Mouse (Mus musculus) intestine, embryonic 14.5 days (tissue): Measurements from ENCODE around the gene Tmem94. TPM values are rescaled to one million over a fixed set of nuclear protein-coding genes. Genes with fewer than 3 reads are reported as not detected.
A peak's percentile ranks its signal among the peaks of the same experiment; 100 is the strongest.

Experiments
- ATAC-seq: fragments of 200-750 bp; cut with Nextera tagmentation; replicated peaks from 2 replicates; pipeline ENCODE4 v1.8.0; 2017; ENCODE audit warnings: low read depth, moderate number of reproducible peaks, moderate TSS enrichment, moderate library complexity; ENCODE audit not compliant: low FRiP score, low TSS enrichment
- DNase-seq: peaks from one replicate; pipeline ENCODE4 v3.0.0-alpha.2; 2018; ENCODE audit warnings: low spot score
- H3K27ac ChIP-seq: fragments of 300-500 bp; sonication (generic); 2 replicates; pipeline ENCODE4 v1.5.1; 2014; ENCODE audit warnings: low read depth, mild to moderate bottlenecking, control low read depth
- H3K27me3 ChIP-seq: fragments of 300-500 bp; sonication (generic); replicated peaks from 2 replicates; pipeline ENCODE4 v1.6.1; 2014; ENCODE audit warnings: low read length, control low read depth; ENCODE audit not compliant: control insufficient read depth, insufficient read depth
- H3K36me3 ChIP-seq: fragments of 300-500 bp; sonication (generic); 2 replicates; pipeline ENCODE4 v1.6.1; 2014; ENCODE audit warnings: low read length, control low read depth; ENCODE audit not compliant: control insufficient read depth, insufficient read depth
- H3K4me1 ChIP-seq: fragments of 300-500 bp; sonication (generic); replicated peaks from 2 replicates; pipeline ENCODE4 v1.6.1; 2014; ENCODE audit warnings: low read length, control low read depth, mixed read lengths; ENCODE audit not compliant: control insufficient read depth, insufficient read depth
- H3K4me2 ChIP-seq: fragments of 300-500 bp; sonication (generic); 2 replicates; pipeline ENCODE4 v1.6.1; 2014; ENCODE audit warnings: low read length
- H3K4me3 ChIP-seq: fragments of 300-500 bp; sonication (generic); 2 replicates; pipeline ENCODE4 v1.5.1; 2014; ENCODE audit warnings: low read depth, low read length, control low read depth, mixed read lengths
- H3K9ac ChIP-seq: fragments of 300-500 bp; sonication (generic); 2 replicates; pipeline ENCODE4 v1.6.1; 2014; ENCODE audit warnings: mild to moderate bottlenecking, low read length
- H3K9me3 ChIP-seq: fragments of 300-500 bp; sonication (generic); 2 replicates; pipeline ENCODE4 v1.6.1; 2016; ENCODE audit warnings: low read length, control low read depth; ENCODE audit not compliant: control insufficient read depth
- WGBS: fragments of 180-500 bp; shearing (Covaris S2); extraction: QIAGEN DNeasy Blood & Tissue Kit; methylation state at CpG from one replicate; pipeline ENCODE4 v1.1.7; 2014; 5-methylcytosine and 5-hydroxymethylcytosine counted together
- polyA plus RNA-seq: library from polyadenylated mRNA; unstranded; fragments of >200 nt; fragmentation: Nextera tagmentation; extraction: Ambion mirVana; gene quantifications from 2 replicates; pipeline ENCODE4 v1.2.1, GENCODE M21; 2014

The Tmem94 gene
- polyA plus RNA-seq, 1 experiment from 2014 or later = 15.7 TPM

DNA sequence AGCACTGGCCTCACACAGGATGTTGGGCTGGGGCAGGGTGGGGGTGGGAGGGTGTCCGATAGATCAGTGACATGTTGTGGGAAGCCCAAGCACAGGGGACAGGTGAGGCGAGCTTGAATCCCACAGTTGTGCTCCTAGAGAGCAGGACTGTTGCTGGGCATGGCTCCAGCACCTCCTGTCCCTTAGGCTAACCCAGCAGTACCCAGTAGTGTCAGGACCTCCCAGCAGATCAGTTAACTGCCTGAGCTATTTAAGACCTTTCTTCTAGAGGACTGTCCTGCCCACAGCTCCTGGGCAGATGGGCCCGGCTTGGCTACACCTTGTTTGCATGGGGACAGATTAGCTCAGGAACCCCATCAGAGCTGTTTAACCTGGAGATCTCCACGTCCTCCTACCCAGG, 63.8 kb downstream of the Tmem94 start:
- Histone ChIP-seq H3K9me3 (no peaks in the 10 kb centered on the region), H3K36me3 (no peaks in the 10 kb centered on the region), H3K27me3 (peaks cover 4% of the 10 kb centered on the region; the same call in 1 of the 2 replicates), H3K27ac (no peak overlapping the region), H3K4me2 (no peak overlapping the region), H3K4me3 (no peak overlapping the region), H3K9ac (no peak overlapping the region), H3K4me1 (peaks cover 49% of the 10 kb centered on the region)
- ATAC-seq = no peak
- DNase-seq = no peak
- WGBS = 65% methylated on average over 4 of the region's 4 CpGs

DNA sequence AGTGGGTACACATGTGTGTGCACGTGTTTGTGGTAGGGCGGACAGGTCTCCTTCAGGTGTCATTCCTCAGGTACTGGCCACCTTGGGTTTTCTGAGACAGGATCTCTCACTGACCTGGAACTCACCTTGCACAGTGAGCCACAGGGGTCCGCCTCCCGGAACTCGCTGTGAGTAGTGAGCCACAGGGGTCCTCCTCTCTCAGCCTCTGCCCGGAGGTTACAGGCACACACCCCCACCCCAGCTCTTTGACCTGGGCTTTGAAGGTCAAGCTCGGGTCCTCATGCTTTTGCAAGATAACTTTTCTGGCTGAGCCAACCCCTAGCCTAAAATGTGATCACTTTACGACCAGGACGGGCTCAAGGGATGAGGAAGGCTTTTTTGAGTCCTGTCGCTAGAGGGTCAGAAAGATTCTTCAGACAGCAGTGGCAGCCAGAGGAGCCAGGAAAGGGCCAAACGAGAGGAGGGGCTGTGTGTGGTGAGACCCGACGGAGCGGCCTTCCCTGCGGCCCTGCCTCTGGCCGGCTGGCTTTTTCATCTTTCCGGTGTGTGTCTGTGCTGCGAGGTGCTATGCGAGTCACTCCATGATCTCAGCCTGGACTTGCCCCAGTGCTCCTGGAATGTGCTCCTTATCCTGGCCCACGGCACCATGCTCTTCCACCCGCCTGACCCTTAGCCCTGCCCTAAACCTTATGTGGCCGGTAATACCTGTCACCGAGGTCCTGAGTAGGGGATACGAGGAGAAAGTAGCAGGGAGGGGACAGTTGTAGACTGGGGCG, 65.5 kb downstream of the Tmem94 start:
- Histone ChIP-seq H3K36me3 (no peaks in the 10 kb centered on the region), H3K4me2 (no peak overlapping the region), H3K27me3 (no peaks in the 10 kb centered on the region), H3K9me3 (no peaks in the 10 kb centered on the region), H3K9ac (no peak overlapping the region), H3K27ac (no peak overlapping the region), H3K4me1 (peaks cover 52% of the 10 kb centered on the region), H3K4me3 (no peak overlapping the region)
- ATAC-seq (no peak), DNase-seq (no peak)
- WGBS = 28% methylated on average over 25 of the region's 25 CpGs

DNA sequence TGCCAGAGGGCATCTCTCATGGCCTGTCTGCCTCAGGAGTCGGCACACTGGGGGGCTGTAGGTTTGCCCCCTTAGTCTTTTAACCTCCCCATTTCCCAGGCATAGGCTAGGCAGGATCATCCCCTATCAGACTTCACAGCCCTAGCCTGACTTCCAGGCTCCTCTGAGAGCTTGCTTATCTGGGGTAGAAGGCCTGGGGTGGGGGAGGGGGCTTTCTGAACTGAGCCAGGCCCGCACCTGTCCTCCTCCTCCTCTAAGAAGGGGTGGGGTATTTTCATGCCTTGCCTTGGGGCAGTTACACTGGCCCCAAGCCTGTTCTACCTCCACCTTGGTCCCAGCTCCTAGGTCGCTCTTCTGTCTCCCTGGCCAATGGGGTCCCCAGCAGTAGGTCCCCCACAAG, 66.3 kb downstream of the Tmem94 start:
- Histone ChIP-seq H3K27ac (peak overlapping the region; percentile 39; the same call in 1 of the 2 replicates), H3K36me3 (no peaks in the 10 kb centered on the region), H3K4me1 (peaks cover 52% of the 10 kb centered on the region), H3K9ac (no peak overlapping the region), H3K4me3 (no peak overlapping the region), H3K27me3 (no peaks in the 10 kb centered on the region), H3K9me3 (no peaks in the 10 kb centered on the region), H3K4me2 (no peak overlapping the region)
- DNase-seq (no peak), ATAC-seq (no peak)
- WGBS = 44% methylated on average over 3 of the region's 3 CpGs

DNA sequence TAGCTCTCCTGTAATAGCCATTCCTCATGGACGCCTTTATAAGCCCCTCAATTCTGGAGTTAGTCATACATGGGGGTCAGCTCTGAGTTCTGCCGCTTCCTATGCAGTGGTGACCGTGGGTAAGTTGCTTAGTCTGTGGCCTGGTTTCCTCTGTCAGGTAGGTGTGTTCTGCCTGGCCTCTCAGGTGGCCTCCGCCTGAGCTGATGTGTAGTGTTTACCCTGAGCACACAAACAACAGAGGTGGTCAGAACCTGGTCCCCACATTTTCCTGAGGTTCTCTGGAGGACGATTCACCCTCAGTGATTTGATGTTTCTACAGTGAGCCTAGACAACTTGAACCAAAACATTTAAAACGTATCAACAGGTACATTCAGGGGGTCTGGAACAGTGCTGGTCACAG, 66.8 kb downstream of the Tmem94 start:
- Histone ChIP-seq H3K27ac (peak overlapping the region; percentile 39; the same call in 1 of the 2 replicates), H3K4me2 (no peak overlapping the region; the same call in 1 of the 2 replicates), H3K27me3 (no peaks in the 10 kb centered on the region), H3K4me3 (no peak overlapping the region), H3K9me3 (no peaks in the 10 kb centered on the region), H3K9ac (no peak overlapping the region), H3K4me1 (peaks cover 56% of the 10 kb centered on the region), H3K36me3 (no peaks in the 10 kb centered on the region)
- WGBS = 45% methylated on average over 6 of the region's 6 CpGs
- no peak for ATAC-seq
- DNase-seq = no peak

DNA sequence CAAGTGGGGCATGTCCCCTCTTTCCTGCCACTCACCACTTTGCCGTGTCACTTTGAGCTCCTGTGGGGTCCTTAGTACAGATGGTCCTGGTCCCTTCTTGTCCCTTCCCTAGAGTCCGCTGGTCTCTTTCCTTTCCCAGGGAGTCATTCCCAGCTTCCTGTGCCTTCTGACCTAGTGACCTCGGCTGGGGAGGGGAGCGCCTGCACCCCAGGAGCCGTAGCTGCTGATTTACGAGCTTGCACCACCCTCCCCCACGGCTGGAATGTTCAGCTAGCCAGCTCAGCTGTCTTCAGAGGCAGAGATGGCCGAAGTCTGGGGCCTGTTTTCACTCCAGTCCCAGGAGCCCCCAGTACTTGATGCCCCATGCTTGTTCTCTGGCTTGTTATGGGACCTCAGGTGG, 67.3 kb downstream of the Tmem94 start:
- Histone ChIP-seq H3K9ac (no peak overlapping the region), H3K9me3 (no peaks in the 10 kb centered on the region), H3K4me3 (no peak overlapping the region), H3K27me3 (no peaks in the 10 kb centered on the region), H3K36me3 (no peaks in the 10 kb centered on the region), H3K27ac (peak overlapping the region; percentile 39), H3K4me1 (peaks cover 56% of the 10 kb centered on the region), H3K4me2 (peak overlapping the region; percentile 14)
- DNase-seq (no peak), ATAC-seq (no peak; the same call in 1 of the 2 replicates)
- 11% methylated on average over 8 of the region's 8 CpGs for WGBS

DNA sequence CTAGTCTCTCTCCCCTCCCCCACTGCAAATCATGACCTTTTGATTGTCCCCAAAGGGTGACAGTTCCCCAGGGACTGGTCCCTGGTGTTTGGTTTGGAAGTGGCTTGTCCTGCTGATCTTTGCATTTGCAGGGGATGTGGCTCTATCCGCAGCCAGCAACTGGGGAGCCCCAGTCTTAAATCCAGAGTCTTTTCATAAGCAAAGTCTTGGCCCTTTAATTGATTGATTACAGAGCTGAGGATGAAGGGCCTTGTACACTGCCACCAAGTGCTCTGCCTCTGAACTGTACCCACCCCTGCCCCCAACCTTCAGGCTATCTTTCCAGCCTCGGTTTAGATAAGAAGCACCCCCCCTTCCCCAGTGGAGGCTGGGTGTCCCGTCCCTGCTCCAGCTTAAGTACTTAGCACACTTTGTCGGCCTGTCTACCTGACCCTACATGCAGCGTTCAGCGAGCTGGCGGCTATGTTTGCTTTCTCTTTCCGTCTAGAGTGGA, 67.8 kb downstream of the Tmem94 start:
- Histone ChIP-seq H3K27ac (peak overlapping the region; percentile 39), H3K4me1 (peaks cover 58% of the 10 kb centered on the region), H3K4me3 (no peak overlapping the region), H3K9ac (no peak overlapping the region), H3K36me3 (no peaks in the 10 kb centered on the region), H3K27me3 (no peaks in the 10 kb centered on the region), H3K4me2 (peak overlapping the region; percentile 14), H3K9me3 (no peaks in the 10 kb centered on the region)
- 14% methylated on average over 8 of the region's 8 CpGs for WGBS
- 0 out of 2 replicates have a peak, but pooled peaks have one; percentile 30 for ATAC-seq
- DNase-seq = no peak

DNA sequence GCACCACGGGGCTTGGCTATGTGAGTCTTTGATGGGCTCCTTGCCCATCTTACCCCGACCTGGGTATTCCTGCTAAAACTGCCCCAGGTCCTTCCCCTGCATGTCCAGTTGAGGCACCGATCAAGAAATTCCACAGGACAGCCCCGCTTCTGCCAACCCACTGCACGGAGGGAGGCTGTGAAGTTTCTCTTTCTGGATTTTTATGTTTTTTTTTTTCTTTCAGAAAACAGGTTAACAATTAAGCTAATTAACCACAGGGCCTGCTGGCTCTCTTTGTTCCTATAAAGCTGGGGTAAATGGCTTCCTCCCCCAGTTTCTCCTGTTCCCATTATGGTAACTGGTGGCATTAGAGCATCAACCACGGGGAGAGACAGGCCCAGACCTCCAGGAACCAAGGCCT, 68.8 kb downstream of the Tmem94 start:
- Histone ChIP-seq H3K9me3 (no peaks in the 10 kb centered on the region), H3K4me2 (no peak overlapping the region), H3K4me1 (peaks cover 58% of the 10 kb centered on the region), H3K27me3 (no peaks in the 10 kb centered on the region), H3K27ac (peak overlapping the region; percentile 39; the same call in 1 of the 2 replicates), H3K36me3 (no peaks in the 10 kb centered on the region), H3K9ac (no peak overlapping the region), H3K4me3 (no peak overlapping the region)
- DNase-seq (no peak), ATAC-seq (no peak)
- WGBS = 69% methylated on average over 6 of the region's 6 CpGs

DNA sequence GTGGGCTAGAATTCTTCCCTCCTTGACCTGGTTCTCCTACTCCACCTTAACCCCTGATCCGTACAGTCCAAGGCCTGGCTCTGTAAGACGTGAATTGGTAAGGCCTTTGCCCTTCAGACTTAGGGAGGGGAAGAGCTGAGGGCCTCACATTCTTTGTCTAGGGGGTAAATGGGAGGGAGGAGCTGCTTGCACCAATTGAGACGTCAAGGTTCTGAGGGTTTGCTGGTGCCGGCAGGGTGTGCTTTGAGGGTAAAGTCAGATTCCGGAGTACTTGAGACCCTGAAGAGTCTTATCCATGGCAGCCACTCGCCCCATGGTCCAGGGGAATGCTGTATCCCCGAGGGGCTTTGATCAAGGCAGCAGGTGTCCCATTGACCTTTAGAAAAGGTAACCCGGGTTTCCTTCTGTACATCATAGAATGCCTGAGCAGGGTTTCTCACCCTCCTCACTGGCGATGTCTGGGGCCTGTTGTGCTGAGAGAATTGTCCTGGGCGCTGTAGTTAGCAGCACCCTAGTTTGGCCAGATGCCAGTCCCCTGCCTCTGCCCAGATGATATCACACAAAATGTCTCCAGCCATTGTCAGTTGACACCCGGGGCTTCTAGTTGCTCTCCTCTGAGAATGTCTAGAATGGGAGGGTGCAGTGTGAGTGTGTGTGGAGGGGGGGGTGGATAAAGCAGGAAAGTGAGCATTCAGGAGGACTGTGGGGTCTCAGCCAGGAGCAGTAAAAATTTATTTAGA, 71.6 kb downstream of the Tmem94 start:
- H3K9me3 ChIP-seq = no peaks in the 10 kb centered on the region
- H3K27me3 ChIP-seq = no peaks in the 10 kb centered on the region
- H3K4me2 ChIP-seq = no peak overlapping the region
- no peak overlapping the region for H3K9ac ChIP-seq
- WGBS = 51% methylated on average over 11 of the region's 11 CpGs
- H3K4me3 ChIP-seq = no peak overlapping the region
- no peak overlapping the region for H3K27ac ChIP-seq
- ATAC-seq (no peak), DNase-seq (no peak)
- no peaks in the 10 kb centered on the region for H3K36me3 ChIP-seq
- H3K4me1 ChIP-seq = peaks cover 61% of the 10 kb centered on the region
